12 mouse cellular contexts compared by ENCODE assay signal in genomic region chr8:92331811-92332210, GRCm38 (mm10). TPM values are rescaled to one million over a fixed set of nuclear protein-coding genes. Genes with fewer than 3 reads are reported as not detected.
DNase-seq lines count a peak whose midpoint lies in the region; ATAC-seq lines count a peak whose summit lies in the region.
"Had no signal": no experiment of that assay in that cellular context is flagged by ENCODE, and none has a peak within 500 bp of the region (broad histone marks: within the 10 kb centered on the region; RNA-seq: fewer than 3 reads in every experiment).

No protein-coding gene starts in this region.

- no peak for ATAC-seq in intestine, embryonic 15.5 days
- no peak for ATAC-seq in intestine, embryonic 16.5 days
- ATAC-seq: intestine, postnatal 0 days had no signal

- H3K27me3 ChIP-seq in intestine, embryonic 15.5 days (replicated peaks), result no peaks in the 10 kb centered on the region
- no peaks in the 10 kb centered on the region for H3K27me3 ChIP-seq in intestine, embryonic 16.5 days (replicated peaks; ENCODE audit: control insufficient read depth, insufficient read depth, low read length)
- H3K27me3 ChIP-seq: liver, embryonic 13.5 days had no signal

- intact Hi-C loops in heart, postnatal 25 days (cut with DNase I), result no loop called here

- no peaks in the 10 kb centered on the region for H3K36me3 ChIP-seq in intestine, embryonic 15.5 days
- no peaks in the 10 kb centered on the region for H3K36me3 ChIP-seq in intestine, embryonic 16.5 days (ENCODE audit: control insufficient read depth, insufficient read depth, low read length)
- H3K36me3 ChIP-seq: forebrain, embryonic 12.5 days; liver, embryonic 13.5 days had no signal

- 71% methylated on average over 3 of the region's 3 CpGs for WGBS in intestine, embryonic 15.5 days
- 68% methylated on average over 3 of the region's 3 CpGs for WGBS in intestine, embryonic 16.5 days

- no peak overlapping the region for H3K9ac ChIP-seq in intestine, embryonic 15.5 days
- H3K9ac ChIP-seq in intestine, embryonic 16.5 days (ENCODE audit: low read depth, low read length), result no peak overlapping the region
- H3K9ac ChIP-seq: forebrain, embryonic 12.5 days; heart, embryonic 13.5 days; liver, embryonic 13.5 days had no signal

- DNase-seq in heart, adult 18-20 months, result peak; percentile 53 to 54
- no peak for DNase-seq in heart, postnatal 25 days (ENCODE audit: low spot score)
- peak; percentile 43 for DNase-seq in NIH3T3 (ENCODE audit: low read depth)
- peak; percentile 53 for DNase-seq in adrenal gland, postnatal 10 days
- peak; percentile 14 to 59 for DNase-seq in kidney, postnatal 36 days
- DNase-seq: liver, embryonic 13.5 days; thymus, postnatal 14 days had no signal

- no peak overlapping the region for H3K4me2 ChIP-seq in intestine, embryonic 15.5 days (replicated peaks)
- H3K4me2 ChIP-seq in intestine, embryonic 16.5 days (ENCODE audit: low read depth, low read length), result no peak overlapping the region
- H3K4me2 ChIP-seq: forebrain, embryonic 12.5 days; heart, embryonic 13.5 days; liver, embryonic 13.5 days had no signal

- no peaks in the 10 kb centered on the region for H3K9me3 ChIP-seq in intestine, embryonic 15.5 days
- no peaks in the 10 kb centered on the region for H3K9me3 ChIP-seq in intestine, embryonic 16.5 days (ENCODE audit: control insufficient read depth, low read length)
- H3K9me3 ChIP-seq: forebrain, embryonic 12.5 days; heart, embryonic 13.5 days; liver, embryonic 13.5 days had no signal

- no peak overlapping the region for H3K27ac ChIP-seq in intestine, embryonic 15.5 days
- H3K27ac ChIP-seq in intestine, embryonic 16.5 days (ENCODE audit: low read length), result no peak overlapping the region
- H3K27ac ChIP-seq: forebrain, embryonic 12.5 days; heart, embryonic 13.5 days; liver, embryonic 13.5 days had no signal

- no peak overlapping the region for H3K4me3 ChIP-seq in intestine, embryonic 15.5 days (replicated peaks)
- no peak overlapping the region for H3K4me3 ChIP-seq in intestine, embryonic 16.5 days (ENCODE audit: low read length)
- H3K4me3 ChIP-seq: forebrain, embryonic 12.5 days; heart, embryonic 13.5 days; liver, embryonic 13.5 days had no signal

- H3K4me1 ChIP-seq in intestine, embryonic 15.5 days (replicated peaks), result no peaks in the 10 kb centered on the region
- no peaks in the 10 kb centered on the region for H3K4me1 ChIP-seq in intestine, embryonic 16.5 days (ENCODE audit: control insufficient read depth, insufficient read depth, low read length)
- H3K4me1 ChIP-seq: liver, embryonic 13.5 days had no signal

RNA-seq across cellular contexts. Expression of gene Irx5, which starts 25.6 kb away (rescaled TPM):
- total RNA-seq in heart, adult 18-20 months (2021), result 1 to 10 TPM; 6.0 to 6.5 TPM
- 10 to 100 TPM in 1 of 2 experiments, 1 to 10 TPM in 1; 8.8 to 11.9 TPM for total RNA-seq in heart, postnatal 25 days (2021)
- 1 to 10 TPM; 1.7 to 1.9 TPM for total RNA-seq in adrenal gland, postnatal 10 days (2021)
- 0.11 and 0.13 TPM in 2 replicates for polyA plus RNA-seq in intestine, embryonic 15.5 days (2015; fragmentation: Nextera tagmentation; extraction: Ambion mirVana)
- polyA plus RNA-seq in intestine, embryonic 16.5 days (2015; fragmentation: Nextera tagmentation; extraction: Ambion mirVana), result not detected in 2 replicates
